Mouse (Mus musculus) limb, embryonic 13.5 days (tissue): ENCODE data around the gene Gas2l1. TPM values are rescaled to one million over a fixed set of nuclear protein-coding genes. Genes with fewer than 3 reads are reported as not detected.

Experiments
- ATAC-seq: fragments of 200-750 bp; cut with Nextera tagmentation; 2 replicates; pipeline ENCODE4 v1.8.0; 2017; ENCODE audit warnings: low read depth, moderate number of reproducible peaks, moderate TSS enrichment; ENCODE audit not compliant: low FRiP score
- H3K27ac ChIP-seq: fragments of 300-500 bp; sonication (generic); 2 replicates; pipeline ENCODE4 v1.5.1; 2015; ENCODE audit warnings: inconsistent platforms, mild to moderate bottlenecking, moderate library complexity
- H3K27me3 ChIP-seq: fragments of 300-500 bp; sonication (generic); 2 replicates; pipeline ENCODE4 v1.6.1; 2015; ENCODE audit warnings: mild to moderate bottlenecking, inconsistent platforms
- H3K36me3 ChIP-seq: fragments of 300-500 bp; sonication (generic); 2 replicates; pipeline ENCODE4 v1.6.1; 2015; ENCODE audit warnings: inconsistent platforms, mild to moderate bottlenecking, moderate library complexity
- H3K4me1 ChIP-seq: fragments of 300-500 bp; sonication (generic); 2 replicates; pipeline ENCODE4 v1.6.1; 2015; ENCODE audit warnings: inconsistent platforms
- H3K4me2 ChIP-seq: fragments of 300-500 bp; sonication (generic); replicated peaks from 2 replicates; pipeline ENCODE4 v1.6.1; 2015; ENCODE audit warnings: inconsistent platforms, mild to moderate bottlenecking, moderate library complexity
- H3K4me3 ChIP-seq: fragments of 300-500 bp; sonication (generic); 2 replicates; pipeline ENCODE4 v1.5.1; 2015; ENCODE audit warnings: moderate library complexity, mild to moderate bottlenecking, inconsistent platforms
- H3K9ac ChIP-seq: fragments of 300-500 bp; sonication (generic); 2 replicates; pipeline ENCODE4 v1.6.1; 2015; ENCODE audit warnings: mild to moderate bottlenecking, inconsistent platforms
- H3K9me3 ChIP-seq: fragments of 300-500 bp; sonication (generic); 2 replicates; pipeline ENCODE4 v1.6.1; 2016; ENCODE audit warnings: inconsistent platforms
- WGBS: fragments of 180-500 bp; shearing (Covaris S2); methylation state at CpG from one replicate; pipeline ENCODE4 v1.1.7; 2015; 5-methylcytosine and 5-hydroxymethylcytosine counted together
- microRNA-seq: library from miRNA; unstranded; fragments of <30 nt; microRNA quantifications from one replicate; pipeline ENCODE4, GENCODE M21; 2016
- polyA plus RNA-seq: library from polyadenylated mRNA; unstranded; fragments of >200 nt; fragmentation: Nextera tagmentation; extraction: Ambion mirVana; gene quantifications from 2 replicates; pipeline ENCODE4 v1.2.1, GENCODE M21; 2015

The Gas2l1 gene
- polyA plus RNA-seq, 1 experiment from 2014 or later = 28.4 TPM

DNA sequence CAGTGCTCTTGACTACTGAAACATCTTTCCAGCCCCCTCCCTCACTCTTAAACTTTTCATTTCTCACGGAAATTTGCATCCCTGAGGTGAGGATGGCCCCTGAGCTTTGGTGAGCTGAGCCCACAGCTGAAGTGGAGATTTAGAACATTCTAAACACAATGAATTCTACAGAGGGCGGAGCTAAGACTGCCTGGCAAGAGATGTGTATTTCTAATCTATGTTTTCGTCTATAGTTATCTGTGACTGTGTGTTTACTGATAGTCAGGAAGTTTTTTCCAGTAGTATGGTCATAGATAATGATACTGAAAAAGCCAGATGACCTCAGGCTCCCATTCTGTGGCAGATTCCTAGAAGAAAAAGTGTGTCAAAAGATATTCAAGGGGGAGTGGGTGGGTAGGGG is 56.3 kb downstream of the Gas2l1 start:
- WGBS = 84% methylated on average over 3 of the region's 3 CpGs

DNA sequence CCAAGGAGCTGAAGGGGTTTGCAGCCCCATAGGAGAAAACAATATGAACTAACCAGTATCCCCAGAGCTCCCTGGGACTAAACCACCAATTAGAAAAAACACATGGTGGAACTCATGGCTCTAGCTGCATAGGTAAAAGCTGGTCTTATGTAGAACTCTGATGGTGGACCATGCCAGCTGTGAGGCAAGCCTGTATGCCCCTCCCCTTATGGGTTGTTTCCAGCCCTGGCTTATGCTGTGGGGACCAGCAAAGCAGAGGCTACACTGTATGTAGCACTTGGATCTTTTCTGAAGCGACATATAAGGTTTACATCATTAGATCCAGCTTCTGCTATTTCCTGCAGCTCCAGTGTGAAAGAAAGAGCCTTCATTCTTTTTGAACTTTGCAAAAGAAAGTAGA is 57.9 kb downstream of the Gas2l1 start:
- WGBS = 76% methylated on average over 1 of the region's 1 CpGs
- H3K36me3 ChIP-seq = peaks cover 27% of the 10 kb centered on the region
- no peak for ATAC-seq
- no peaks in the 10 kb centered on the region for H3K9me3 ChIP-seq
- H3K27me3 ChIP-seq = no peaks in the 10 kb centered on the region
- H3K4me3 ChIP-seq = no peak overlapping the region
- no peak overlapping the region for H3K9ac ChIP-seq
- H3K27ac ChIP-seq = no peak overlapping the region
- no peak overlapping the region for H3K4me2 ChIP-seq
- H3K4me1 ChIP-seq = 0 out of 2 replicates have a peak, but pooled peaks cover 4% of the 10 kb centered on the region

More for the DNA sequence above, 56.3 kb downstream of the Gas2l1 start:
- H3K27me3 ChIP-seq = no peaks in the 10 kb centered on the region
- no peak overlapping the region for H3K27ac ChIP-seq
- H3K9me3 ChIP-seq = no peaks in the 10 kb centered on the region
- H3K4me1 ChIP-seq = 0 out of 2 replicates have a peak, but pooled peaks cover 4% of the 10 kb centered on the region
- H3K4me3 ChIP-seq = no peak overlapping the region
- ATAC-seq = no peak
- H3K4me2 ChIP-seq = no peak overlapping the region
- H3K9ac ChIP-seq = 0 out of 2 replicates have a peak overlapping the region, but pooled peaks have one; percentile 4
- peaks cover 31% of the 10 kb centered on the region for H3K36me3 ChIP-seq

DNA sequence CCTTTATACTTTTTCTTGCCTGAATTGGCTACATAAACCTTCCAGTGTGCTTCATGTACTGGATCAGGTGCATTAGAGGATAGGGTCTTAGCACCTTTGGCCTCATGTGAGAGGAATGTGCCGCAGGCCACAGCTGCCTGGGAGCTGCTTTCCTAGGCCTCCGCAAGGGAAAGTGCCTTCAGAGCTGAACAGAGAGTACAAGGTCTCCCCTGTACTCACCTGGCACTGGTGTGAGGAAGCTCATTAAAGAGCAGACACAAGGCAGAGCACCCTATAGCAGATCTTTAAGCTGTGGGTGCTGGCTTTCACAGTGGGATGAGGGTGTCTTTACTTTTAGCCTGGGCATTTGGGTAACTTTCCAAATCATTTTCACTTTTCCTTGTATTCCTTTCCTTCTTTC is 59.6 kb downstream of the Gas2l1 start:
- 0 out of 2 replicates have a peak, but pooled peaks cover 4% of the 10 kb centered on the region for H3K4me1 ChIP-seq
- ATAC-seq = no peak
- 90% methylated on average over 2 of the region's 2 CpGs for WGBS

More for the DNA sequence above, 59.6 kb downstream of the Gas2l1 start:
- no peak overlapping the region for H3K9ac ChIP-seq
- no peaks in the 10 kb centered on the region for H3K27me3 ChIP-seq
- peaks cover 25% of the 10 kb centered on the region for H3K36me3 ChIP-seq
- no peak overlapping the region for H3K4me2 ChIP-seq
- H3K27ac ChIP-seq = no peak overlapping the region
- H3K4me3 ChIP-seq = no peak overlapping the region
- H3K9me3 ChIP-seq = no peaks in the 10 kb centered on the region

Small RNAs within 50 kb of the gene (microRNA-seq; reads per million reads assigned to microRNA genes)
- not detected for gene Gm47296

Other genes with a start within 250 kb of the Gas2l1 start
- 55.2 and 56.9 TPM in 2 replicates for gene Nf2, start 215.8 kb downstream of the Gas2l1 start, polyA plus RNA-seq
- gene Nipsnap1, start 191.4 kb downstream of the Gas2l1 start, polyA plus RNA-seq = 75.2 and 78.7 TPM in 2 replicates
- 36.2 and 36.9 TPM in 2 replicates for gene Thoc5, start 170.0 kb downstream of the Gas2l1 start, polyA plus RNA-seq
- 0.08 and 0.18 TPM in 2 replicates for gene Nefh, start 117.3 kb downstream of the Gas2l1 start, polyA plus RNA-seq
- 49.9 and 54.4 TPM in 2 replicates for gene Ap1b1, start 78.5 kb downstream of the Gas2l1 start, polyA plus RNA-seq
- gene Rasl10a, start 7.2 kb downstream of the Gas2l1 start, polyA plus RNA-seq = 4.2 and 5.2 TPM in 2 replicates
- gene Rhbdd3, start 33.6 kb upstream of the Gas2l1 start, polyA plus RNA-seq = 25.1 and 25.9 TPM in 2 replicates
- gene Ewsr1, start 33.9 kb upstream of the Gas2l1 start, polyA plus RNA-seq = 920 and 938 TPM in 2 replicates
- 28.9 and 29.1 TPM in 2 replicates for gene Emid1, start 86.9 kb upstream of the Gas2l1 start, polyA plus RNA-seq
- 20.5 and 24.3 TPM in 2 replicates for gene Kremen1, start 196.2 kb upstream of the Gas2l1 start, polyA plus RNA-seq